Mouse (Mus musculus) heart, postnatal 4 days (tissue): ENCODE measurements around the gene Pkn1. TPM values are rescaled to one million over a fixed set of nuclear protein-coding genes. Genes with fewer than 3 reads are reported as not detected.
A peak's percentile ranks its signal among the peaks of the same experiment; 100 is the strongest.

Experiments
- DNase-seq: peaks from one replicate; pipeline ENCODE4 v3.0.0; 2021
- microRNA-seq, 2 experiments: library from miRNA; unstranded; fragments of <30 nt; microRNA quantifications; one replicate each; pipeline ENCODE4 v1.2.0; 2021 to 2022
- total RNA-seq, 2 experiments: library from RNA; stranded (reverse); gene quantifications; 2 replicates each; pipeline ENCODE4 v1.2.3; 2021

Gene Pkn1
- total RNA-seq, 2 experiments from 2014 or later, result 52.7 to 53.4 TPM

DNA sequence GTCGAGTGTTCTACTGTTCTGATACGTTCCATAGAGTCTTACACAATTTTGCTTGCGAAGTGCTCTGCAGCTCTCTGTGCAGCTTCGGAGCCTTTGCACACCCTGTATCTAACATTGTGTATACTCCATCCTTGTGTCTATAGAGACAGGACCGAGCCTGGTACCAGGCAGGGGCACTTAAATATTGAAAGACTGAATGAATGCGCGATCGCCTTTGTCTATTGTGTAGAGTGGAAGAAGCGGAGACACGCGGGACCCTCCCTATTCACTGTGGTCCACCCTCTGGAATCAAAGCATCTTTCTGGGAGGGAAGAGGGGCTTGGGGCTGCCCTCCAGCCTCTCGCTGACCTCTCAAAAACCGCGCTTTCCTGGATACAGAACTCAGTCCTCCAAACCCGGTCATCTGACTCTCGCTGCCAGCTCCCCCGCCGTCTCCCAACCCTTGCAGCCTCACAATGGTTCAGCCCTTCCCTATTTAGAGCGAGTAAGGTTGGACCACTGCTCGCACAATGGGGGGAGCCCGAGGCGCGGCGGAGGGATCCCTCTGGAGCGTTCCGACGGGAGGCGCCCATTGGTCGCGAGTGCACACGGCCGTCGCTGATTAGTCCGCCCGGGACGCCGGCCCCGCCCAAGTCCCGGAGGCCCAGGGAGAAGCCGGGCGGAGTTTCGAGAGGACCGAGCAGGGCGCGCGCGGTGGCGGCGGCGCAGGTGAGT is 46.8 kb downstream of the Pkn1 start, which contains the start of gene Gipc1:
Gene Gipc1 (plus strand): TSS at position 648 of the 714 bp plus-strand sequence.
- peak; percentile 96 for DNase-seq

DNA sequence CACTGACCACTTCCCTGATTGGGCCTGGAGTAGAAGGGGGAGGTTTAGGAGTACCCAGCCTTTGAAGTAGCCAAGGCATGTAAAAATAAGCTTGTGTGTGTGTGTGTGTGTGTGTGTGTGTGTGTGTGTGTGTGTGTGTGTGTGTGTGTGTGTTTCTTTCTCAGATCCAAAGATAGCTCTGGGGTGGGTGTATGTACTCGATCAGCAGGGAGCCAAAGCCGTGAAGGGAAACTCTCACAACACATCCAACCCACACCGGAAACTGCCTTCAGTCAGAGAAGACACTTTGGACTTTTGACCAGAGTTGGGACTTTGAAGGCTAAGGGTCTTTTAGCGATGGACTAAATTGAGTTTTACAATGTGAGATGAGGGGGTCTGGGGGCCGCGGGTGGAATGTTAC is 49.3 kb downstream of the Pkn1 start:
- no peak for DNase-seq

DNA sequence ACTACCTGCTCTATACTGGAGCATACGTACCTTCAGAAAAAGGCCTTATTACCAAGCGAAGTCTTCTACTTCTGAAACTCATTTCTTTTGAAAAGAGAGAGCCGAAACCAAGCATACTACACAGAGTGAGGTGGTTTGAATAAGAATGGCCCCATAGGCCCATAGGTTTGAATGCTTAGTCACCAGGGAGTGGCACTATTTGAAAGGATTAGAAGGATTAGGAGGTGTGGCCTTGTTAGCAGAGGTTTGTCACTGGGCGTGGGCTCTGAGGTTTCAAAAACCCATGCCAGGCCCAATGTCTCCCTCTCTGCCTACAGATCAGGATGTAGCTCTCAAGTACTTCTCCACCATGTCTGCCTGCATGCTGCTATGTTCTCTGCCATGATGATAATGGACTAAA is 50.9 kb downstream of the Pkn1 start:
- no peak for DNase-seq

DNA sequence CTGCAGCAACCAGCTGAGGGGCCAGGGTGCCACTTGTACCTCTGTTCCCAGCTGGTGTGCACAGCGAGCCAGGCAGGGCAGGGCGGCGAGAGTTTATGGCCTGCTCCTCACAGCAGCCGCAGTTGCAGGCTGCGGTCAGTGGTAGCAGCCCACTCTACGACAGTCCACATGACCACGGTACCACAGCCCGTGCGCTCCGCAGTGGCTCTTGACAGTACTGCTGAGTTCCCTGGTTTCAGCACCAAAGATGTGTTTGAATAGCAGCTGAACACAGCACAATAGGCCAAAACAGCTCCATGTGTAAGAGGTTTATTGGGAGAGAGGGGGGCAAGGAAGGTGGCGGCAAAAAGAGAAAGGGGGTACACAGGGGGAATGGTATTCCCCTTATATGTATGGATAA is 51.5 kb downstream of the Pkn1 start:
- DNase-seq, result no peak

DNA sequence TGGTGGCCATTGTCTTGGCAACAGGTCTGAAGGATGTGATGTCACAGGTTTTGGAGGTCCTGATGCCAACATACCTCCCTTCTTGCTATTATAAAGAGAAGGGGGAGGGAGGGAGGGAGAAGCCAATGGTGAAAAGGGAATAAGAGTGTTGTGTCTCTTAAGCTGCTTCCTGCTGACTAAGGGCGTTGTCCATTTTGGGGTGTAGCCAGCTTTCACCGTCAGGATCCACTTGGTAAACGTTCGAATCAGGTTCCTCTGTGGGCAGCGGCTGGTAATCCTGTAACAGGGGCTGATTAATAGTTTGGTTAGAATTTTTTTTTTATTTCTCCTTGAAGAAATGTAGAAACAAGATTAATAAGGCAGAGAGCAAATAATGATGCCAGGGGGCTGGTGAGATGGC is 59.3 kb downstream of the Pkn1 start:
- DNase-seq, result no peak

DNA sequence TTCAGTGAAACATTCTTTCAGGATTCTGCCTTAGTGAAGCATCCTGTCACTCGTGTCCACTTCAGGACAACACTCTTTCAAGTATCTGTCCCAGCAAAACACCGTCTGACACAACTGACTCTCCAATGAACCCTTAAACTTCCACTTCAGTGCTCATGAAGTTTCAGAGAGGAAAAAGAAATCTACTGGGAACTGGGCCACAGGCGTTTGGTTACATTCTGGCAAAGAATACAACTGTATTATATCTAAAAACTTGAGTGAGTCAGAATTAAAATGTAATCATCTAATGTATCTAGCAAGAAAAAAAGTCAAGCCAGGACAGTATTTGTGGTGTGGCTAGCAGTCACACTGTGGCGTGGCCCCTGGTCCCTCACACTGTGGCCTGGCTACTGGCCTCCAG is 60.1 kb downstream of the Pkn1 start:
- no peak for DNase-seq

DNA sequence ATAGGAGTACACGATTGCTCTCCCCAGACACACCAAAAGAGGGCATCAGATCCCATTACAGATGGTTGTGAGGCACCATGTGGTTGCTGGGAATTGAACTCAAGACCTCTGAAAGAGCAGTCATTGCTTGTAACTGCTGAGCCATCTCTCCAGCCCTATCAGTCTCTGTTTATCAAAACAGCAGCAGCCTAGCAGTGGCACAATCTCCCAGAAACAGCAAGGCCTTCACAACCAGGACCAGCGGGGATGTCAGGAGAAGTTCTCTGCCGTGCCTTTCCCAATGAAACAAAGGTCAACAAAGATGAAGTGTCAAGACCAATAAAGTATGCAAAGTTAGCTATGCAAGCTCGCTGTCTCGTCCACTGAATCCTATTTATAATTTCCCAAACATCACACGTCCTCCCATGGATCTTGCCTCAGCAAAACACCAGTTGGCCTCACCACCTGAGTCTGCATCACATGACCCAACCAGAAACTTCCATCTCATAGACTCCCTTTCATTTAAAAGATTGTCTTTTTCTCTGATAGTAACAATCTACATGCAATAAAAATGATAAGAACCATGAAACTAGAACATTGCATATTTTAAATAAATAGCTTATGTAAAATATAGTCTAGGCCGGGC is 66.8 kb downstream of the Pkn1 start:
- DNase-seq, result no peak

DNA sequence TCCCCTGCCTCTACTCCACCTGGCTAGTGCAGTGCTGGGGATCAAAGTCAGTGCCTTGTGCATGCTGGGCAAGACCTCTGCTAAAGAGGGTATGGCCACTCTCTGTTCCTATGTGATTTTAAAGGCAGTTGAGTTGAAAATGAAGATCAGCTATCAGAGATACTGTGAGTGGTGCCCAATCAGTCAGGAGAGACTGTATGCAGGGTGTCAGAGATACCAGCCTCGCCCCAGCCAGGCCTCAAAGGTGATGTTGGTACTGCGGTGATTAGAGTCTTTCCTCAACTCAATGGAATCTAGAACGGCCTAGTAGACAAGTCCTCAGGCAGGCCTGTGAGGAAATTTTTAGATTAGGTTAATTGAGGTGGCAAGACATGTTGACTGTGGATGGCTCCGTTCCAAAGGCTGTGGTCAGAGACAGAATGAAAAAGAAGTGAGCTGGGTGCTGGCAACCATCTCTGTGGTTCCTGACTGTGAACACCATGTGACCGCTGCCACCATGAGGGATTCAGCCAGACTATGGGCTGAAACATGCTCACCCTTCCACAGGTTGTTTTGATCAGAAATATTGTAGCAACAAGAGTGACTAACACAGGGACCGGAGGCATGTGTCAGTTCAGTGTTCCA is 73.2 kb downstream of the Pkn1 start:
- DNase-seq, result no peak

DNA sequence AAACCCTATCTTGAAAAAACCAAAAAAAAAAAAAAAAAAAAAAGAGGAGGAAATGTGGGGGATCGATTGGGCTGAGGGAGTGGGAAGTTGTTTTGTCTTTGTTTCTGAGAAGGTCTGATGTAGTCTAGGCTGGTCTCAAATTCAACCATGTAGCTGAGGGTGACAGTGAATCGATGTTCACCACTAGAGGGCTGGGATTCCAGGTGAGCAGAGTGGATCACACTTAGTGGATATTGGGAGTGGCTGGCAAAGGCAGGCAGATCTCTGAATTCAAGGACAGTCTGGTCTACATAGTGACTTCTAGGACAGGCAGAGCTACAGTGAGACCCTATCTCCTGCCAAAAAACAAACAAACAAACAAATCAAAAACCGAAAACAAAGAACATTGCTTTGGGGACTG is 74.2 kb downstream of the Pkn1 start:
- peak; percentile 50 for DNase-seq

DNA sequence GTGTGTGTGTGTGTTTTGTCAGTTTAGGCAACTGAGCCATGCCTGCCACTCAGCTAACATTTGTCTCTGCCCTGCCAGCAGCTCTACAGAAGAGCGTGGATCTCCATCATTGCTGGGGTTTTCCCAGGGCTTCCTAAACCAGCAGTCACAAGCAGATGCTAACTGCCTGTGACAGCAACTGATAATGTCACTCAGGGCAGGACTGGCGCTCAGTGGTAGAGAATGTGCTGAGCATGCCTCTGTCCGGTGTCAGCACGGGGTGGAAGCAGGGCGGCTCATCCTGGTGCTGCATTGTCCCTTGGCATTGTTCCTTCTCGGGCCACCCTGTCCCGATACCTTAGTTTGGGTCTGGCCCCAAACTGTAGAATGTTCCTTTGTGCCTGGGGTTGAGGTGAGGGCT is 75.4 kb downstream of the Pkn1 start:
- no peak for DNase-seq

DNA sequence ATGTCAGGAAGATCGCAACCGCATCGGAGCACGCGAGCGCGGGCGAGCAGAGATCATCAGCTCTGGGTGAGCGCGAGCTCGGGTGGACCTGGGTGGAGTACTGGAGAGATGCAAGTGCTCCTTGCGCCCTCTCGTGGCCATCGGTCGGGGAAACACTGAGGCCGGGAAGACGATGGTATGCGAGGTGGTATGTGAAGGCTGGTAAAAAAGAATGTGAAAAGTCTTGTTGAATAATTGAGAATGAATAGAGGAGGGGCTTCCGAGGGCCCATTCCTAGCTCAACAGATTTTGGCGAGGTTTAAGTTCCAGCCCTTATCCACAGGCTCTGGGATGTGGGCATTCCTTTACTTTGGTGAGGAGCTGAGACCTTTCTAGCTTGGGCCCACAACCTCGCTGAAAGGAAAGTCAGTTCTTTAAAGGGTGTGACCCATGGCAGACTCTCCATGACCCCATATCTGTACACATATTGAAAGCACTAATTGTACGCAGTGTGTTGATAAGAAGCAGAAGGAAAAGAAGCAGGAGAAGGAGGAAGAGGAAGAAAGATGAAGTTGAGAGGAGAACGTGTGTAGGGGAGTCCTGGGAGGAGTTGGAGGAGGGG is 76.5 kb downstream of the Pkn1 start:
- DNase-seq, result peak; percentile 90

DNA sequence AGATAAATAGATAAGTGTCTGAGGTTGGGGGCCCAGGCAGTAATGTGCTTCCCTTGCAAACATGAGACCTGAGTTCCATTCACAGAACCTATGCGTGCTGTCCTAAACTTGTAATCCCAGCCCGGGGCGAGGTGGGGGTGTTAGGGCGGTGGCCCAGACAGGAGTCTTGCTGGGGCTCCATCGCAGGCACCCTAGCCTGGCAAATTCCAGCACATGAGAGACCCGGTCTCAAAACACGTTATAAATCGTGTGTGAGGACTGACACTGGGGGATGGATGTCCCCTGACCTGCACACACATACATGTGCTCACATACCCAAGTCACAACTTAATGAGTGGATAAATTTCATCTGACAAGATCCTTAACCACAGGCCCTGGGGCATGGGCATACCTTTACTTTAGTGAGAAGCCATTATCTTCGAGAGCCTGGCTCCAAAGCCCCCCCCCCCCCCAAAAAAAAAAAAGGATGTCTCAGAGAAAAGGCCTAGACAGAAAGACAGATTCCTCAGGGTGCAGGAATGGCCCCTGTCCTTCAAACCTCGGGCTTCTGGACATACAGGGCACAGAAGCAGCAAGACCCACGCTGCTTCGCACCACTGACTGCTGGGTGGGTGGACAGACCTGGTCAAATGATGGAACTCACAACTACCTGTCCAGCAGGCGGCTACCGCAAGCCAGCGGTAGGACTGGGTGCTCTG is 77.1 kb downstream of the Pkn1 start:
- DNase-seq, result no peak

DNA sequence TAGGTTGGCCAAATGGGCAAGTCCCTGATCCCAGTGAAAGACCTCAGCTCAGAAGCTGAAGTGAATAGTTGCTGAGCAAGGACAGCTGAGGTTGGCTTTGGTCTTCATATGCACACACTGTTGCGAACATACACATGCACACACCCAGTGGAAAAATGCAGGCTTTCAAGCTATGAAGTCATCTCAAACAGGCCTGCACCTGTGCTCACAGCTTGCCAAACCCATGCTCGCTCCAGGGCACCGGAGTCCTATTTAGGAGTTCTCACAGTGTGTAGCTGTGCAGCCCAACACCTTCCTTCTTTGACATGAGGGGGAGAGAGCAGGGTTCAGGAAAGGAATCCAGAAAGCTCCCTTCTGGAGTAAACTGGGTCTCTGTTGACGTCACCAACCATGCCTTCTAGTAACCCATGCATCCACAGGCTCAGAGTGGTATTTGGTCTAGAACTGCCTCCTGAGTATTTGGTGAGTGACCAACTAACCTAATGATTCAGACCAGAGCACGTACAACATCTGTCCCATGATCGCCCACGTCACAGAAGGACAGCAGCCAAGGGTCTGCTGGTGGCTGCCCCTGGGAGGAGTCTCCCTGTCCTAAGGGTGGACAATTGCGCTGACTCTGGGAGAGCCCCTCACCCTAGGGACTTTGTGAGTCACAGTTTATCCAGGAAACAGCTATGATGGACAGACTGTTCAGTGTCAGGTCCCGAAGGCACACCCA is 79.3 kb downstream of the Pkn1 start:
- DNase-seq, result no peak

DNA sequence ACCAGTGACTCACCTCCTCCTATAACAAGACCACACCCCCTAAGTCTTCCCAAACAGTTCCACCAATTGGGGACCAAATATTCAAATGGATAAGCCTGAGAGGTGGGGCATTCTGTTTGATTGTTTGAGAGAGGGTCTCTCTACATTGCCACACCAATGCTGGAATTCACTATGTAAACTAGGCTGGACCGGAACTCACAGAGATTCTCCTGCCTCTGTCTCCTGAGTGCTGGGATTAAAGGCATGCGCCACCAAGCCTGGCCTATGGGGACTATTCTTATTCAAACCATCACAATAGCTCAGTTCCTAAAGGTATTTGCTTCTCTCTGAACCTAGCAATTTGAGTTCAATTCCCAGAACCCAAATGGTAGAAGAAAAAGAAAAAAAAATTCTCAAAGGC is 80.4 kb downstream of the Pkn1 start:
- no peak for DNase-seq

DNA sequence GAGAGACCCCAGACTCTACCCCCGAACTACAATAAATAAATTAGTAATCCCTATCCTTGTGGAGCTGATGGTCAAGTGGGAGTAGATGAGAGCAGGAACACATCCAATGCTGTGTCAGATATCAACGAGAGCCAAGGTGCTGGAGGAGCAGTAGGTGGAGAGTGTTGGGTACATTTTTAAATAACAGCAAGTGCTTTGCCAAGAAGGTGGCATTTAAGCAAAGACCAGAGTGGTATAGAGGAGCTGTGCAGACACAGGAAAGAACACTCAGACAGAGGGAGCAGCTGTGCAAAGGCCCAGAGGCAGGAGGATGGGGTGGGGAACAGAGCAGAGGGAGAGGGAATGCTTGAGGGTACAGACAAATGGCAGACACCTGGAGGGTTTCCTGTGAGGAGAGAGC is 81.9 kb downstream of the Pkn1 start:
- DNase-seq, result no peak

DNA sequence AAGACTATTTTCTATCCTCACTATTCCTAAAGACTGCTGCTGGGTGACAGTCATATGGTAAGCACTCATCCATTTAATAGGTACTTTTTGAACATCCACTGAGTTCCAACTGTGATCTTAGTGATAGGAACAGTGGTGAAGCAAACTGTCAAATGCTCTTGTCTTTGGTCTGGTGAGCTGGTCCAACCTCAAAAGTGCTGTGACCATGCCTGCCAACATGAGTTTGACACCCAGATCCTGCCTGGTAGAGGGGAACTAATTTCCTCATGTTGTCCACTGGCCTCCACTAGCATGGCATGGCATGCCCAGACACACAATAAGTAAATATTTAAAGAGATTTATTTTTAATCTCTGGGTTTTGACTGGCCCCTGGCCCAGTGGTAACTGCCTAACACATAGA is 82.4 kb downstream of the Pkn1 start:
- no peak for DNase-seq

Small RNA genes within 50 kb of the gene (microRNA-seq; reads per million reads assigned to microRNA genes)
- gene Mir1668, result 0 to 0.69 reads per million in 2 experiments

Other genes starting within 250 kb of the Pkn1 start
- 10 to 100 TPM; 49.1 to 54.0 TPM for gene Scoc, start 240.8 kb downstream of the Pkn1 start, total RNA-seq
- gene Olfr370, start 163.4 kb downstream of the Pkn1 start, total RNA-seq, result not detected
- 100 to 1,000 TPM; 517 to 525 TPM for gene Ndufb7, start 132.5 kb downstream of the Pkn1 start, total RNA-seq
- 100 to 1,000 TPM; 162 to 169 TPM for gene Tecr, start 91.2 kb downstream of the Pkn1 start, total RNA-seq
- gene Dnajb1, start 91.0 kb downstream of the Pkn1 start, total RNA-seq, result 10 to 100 TPM; 21.3 to 22.8 TPM
- gene Gipc1, start 46.5 kb downstream of the Pkn1 start, total RNA-seq, result 10 to 100 TPM; 61.9 to 64.2 TPM
- 1 to 10 TPM in 1 of 2 experiments, under 1 TPM in 1; 0.33 to 1.1 TPM for gene Ptger1, start 32.5 kb downstream of the Pkn1 start, total RNA-seq
- 10 to 100 TPM; 68.1 to 69.0 TPM for gene Ddx39, start 16.0 kb upstream of the Pkn1 start, total RNA-seq
- 10 to 100 TPM; 62.8 to 63.4 TPM for gene Adgre5, start 42.1 kb upstream of the Pkn1 start, total RNA-seq
- gene Adgrl1, start 200.9 kb upstream of the Pkn1 start, total RNA-seq, result 10 to 100 TPM; 37.5 to 39.8 TPM